ENCODE assay signal across 8 mouse cellular contexts in the genomic region with DNA sequence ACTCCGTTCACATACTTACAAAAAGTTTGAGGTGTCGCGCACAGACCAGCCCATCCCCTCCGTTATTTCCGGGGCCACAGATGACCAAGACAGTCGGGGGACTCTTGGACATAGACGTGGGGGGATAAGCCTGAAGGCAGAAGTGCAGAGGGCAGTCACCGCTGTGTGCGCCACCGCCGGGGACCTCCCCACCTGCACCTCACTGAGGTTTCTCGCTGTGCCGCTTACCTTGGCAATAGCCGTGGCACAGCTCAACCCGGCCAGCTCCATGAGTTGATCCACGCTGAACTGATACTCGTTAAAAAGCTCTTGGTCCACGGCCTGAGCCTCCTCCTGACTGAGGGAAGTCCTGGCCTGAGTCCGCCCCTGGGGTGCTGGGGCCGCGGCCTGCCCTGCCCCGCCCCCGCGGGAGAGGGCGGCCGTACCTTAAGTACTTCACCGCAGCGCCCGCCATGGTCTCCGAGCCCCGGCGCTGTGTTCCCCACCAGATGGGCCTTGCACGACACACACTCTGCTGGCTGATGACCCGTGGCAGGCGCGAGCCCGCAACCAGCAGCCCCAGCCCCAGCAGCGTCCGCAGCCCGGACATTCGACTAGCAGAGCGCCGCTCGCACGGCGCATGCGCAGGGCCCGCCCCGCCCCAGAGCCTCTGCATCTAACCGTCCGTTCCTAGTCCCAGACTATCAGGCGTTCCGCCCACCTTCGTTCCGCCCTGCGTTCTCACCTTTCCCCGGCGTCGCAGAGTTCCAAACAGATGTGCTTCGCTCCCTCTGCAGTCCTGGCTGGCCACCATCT. TPM values are rescaled to one million over a fixed set of nuclear protein-coding genes. Genes with fewer than 3 reads are reported as not detected.
DNase-seq lines count a peak whose midpoint lies in the region; ATAC-seq and TF ChIP-seq lines count a peak whose summit lies in the region.

A gene (minus strand): TSS at position 594 of the 795 bp plus-strand sequence.

- H3K4me1 ChIP-seq in embryonic facial prominence, embryonic 13.5 days, result peaks cover 11% of the 10 kb centered on the region
- peaks cover 4% of the 10 kb centered on the region; the same call in 1 of the 2 replicates for H3K4me1 ChIP-seq in kidney, adult 2 months (ENCODE audit: control insufficient read depth, insufficient read depth, low read length)
- peaks cover 13% of the 10 kb centered on the region for H3K4me1 ChIP-seq in limb, embryonic 12.5 days (replicated peaks)
- H3K4me1 ChIP-seq in midbrain, embryonic 15.5 days, result peaks cover 21% of the 10 kb centered on the region
- peaks cover 3% of the 10 kb centered on the region; the same call in 1 of the 2 replicates for H3K4me1 ChIP-seq in spleen, adult 2 months (ENCODE audit: control insufficient read depth, insufficient read depth, insufficient read length)

- under 1% methylated on average over 60 of the region's 60 CpGs for WGBS in embryonic facial prominence, embryonic 13.5 days
- under 1% methylated on average over 60 of the region's 60 CpGs for WGBS in kidney, adult 2 months
- WGBS in limb, embryonic 12.5 days, result 2% methylated on average over 60 of the region's 60 CpGs
- WGBS in midbrain, embryonic 15.5 days, result under 1% methylated on average over 60 of the region's 60 CpGs
- 1% methylated on average over 58 of the region's 60 CpGs for WGBS in spleen, adult 2 months

- TF ChIP-seq CTCF in kidney, adult 2 months (conservative IDR thresholded peaks at IDR 0.05; ENCODE audit: insufficient read depth, insufficient read length, low read depth, low read length), result no peak
- no peak for TF ChIP-seq CTCF in spleen, adult 2 months (IDR thresholded peaks at IDR 0.05; ENCODE audit: extremely low read depth, insufficient read depth, insufficient read length, insufficient replicate concordance)

- peak; percentile 96 for DNase-seq in 3134 (ENCODE audit: extremely low read depth, insufficient read length, low spot score)
- DNase-seq in adrenal gland, postnatal 36 days, result peak; percentile 91 to 94
- DNase-seq in heart, adult 18-20 months, result peak; percentile 88
- DNase-seq in kidney, adult 2 months, result peak; percentile 91
- peak; percentile 66 to 80 for DNase-seq in spleen, adult 2 months (ENCODE audit: low read depth in 1 of 2, low spot score in 2 of 2)

- peaks cover 39% of the 10 kb centered on the region for H3K36me3 ChIP-seq in embryonic facial prominence, embryonic 13.5 days
- no peaks in the 10 kb centered on the region for H3K36me3 ChIP-seq in kidney, adult 2 months (ENCODE audit: control insufficient read depth, insufficient read depth, low read length)
- H3K36me3 ChIP-seq in limb, embryonic 12.5 days, result peaks cover 40% of the 10 kb centered on the region
- peaks cover 19% of the 10 kb centered on the region; the same call in 1 of the 2 replicates for H3K36me3 ChIP-seq in midbrain, embryonic 15.5 days (replicated peaks)
- peaks cover 4% of the 10 kb centered on the region for H3K36me3 ChIP-seq in spleen, adult 2 months (ENCODE audit: control insufficient read depth, insufficient read depth, low read length)

- H3K9me3 ChIP-seq in embryonic facial prominence, embryonic 13.5 days, result no peaks in the 10 kb centered on the region
- H3K9me3 ChIP-seq in limb, embryonic 12.5 days, result no peaks in the 10 kb centered on the region
- no peaks in the 10 kb centered on the region for H3K9me3 ChIP-seq in midbrain, embryonic 15.5 days

- ATAC-seq in embryonic facial prominence, embryonic 13.5 days (ENCODE audit: insufficient number of reproducible peaks, insufficient read depth, low FRiP score, low TSS enrichment, low read depth), result peak; percentile 87
- ATAC-seq in limb, embryonic 12.5 days (ENCODE audit: insufficient number of reproducible peaks, insufficient read depth, low FRiP score, low TSS enrichment, low read depth), result peak; percentile 93
- ATAC-seq in midbrain, embryonic 15.5 days (replicated peaks), result peak; percentile 96

- peak within 1 kb of the TSS; percentile 91 for H3K9ac ChIP-seq in embryonic facial prominence, embryonic 13.5 days
- H3K9ac ChIP-seq in limb, embryonic 12.5 days (replicated peaks), result peak within 1 kb of the TSS; percentile 91
- peak within 1 kb of the TSS; percentile 93 for H3K9ac ChIP-seq in midbrain, embryonic 15.5 days

- H3K27ac ChIP-seq in embryonic facial prominence, embryonic 13.5 days, result peak within 1 kb of the TSS; percentile 72; the same call in 1 of the 2 replicates
- peak within 1 kb of the TSS; percentile 49; the same call in 1 of the 2 replicates for H3K27ac ChIP-seq in kidney, adult 2 months (ENCODE audit: insufficient read depth, low read depth, low read length)
- peak within 1 kb of the TSS; percentile 84 for H3K27ac ChIP-seq in limb, embryonic 12.5 days
- H3K27ac ChIP-seq in midbrain, embryonic 15.5 days, result peak within 1 kb of the TSS; percentile 75
- peak within 1 kb of the TSS; percentile 55; the same call in 1 of the 2 replicates for H3K27ac ChIP-seq in spleen, adult 2 months (ENCODE audit: insufficient read depth, low read length)

- no peaks in the 10 kb centered on the region for H3K27me3 ChIP-seq in embryonic facial prominence, embryonic 13.5 days
- H3K27me3 ChIP-seq in kidney, adult 2 months (replicated peaks; ENCODE audit: control insufficient read depth, insufficient read depth, low read length), result no peaks in the 10 kb centered on the region
- H3K27me3 ChIP-seq in limb, embryonic 12.5 days, result no peaks in the 10 kb centered on the region
- H3K27me3 ChIP-seq in midbrain, embryonic 15.5 days (replicated peaks), result no peaks in the 10 kb centered on the region
- no peaks in the 10 kb centered on the region for H3K27me3 ChIP-seq in spleen, adult 2 months (ENCODE audit: control insufficient read depth, insufficient read depth, low read length)

- peak within 1 kb of the TSS; percentile 90 for H3K4me3 ChIP-seq in embryonic facial prominence, embryonic 13.5 days
- H3K4me3 ChIP-seq in kidney, adult 2 months (ENCODE audit: insufficient read depth, low read depth, low read length), result peak within 1 kb of the TSS; percentile 87
- peak within 1 kb of the TSS; percentile 91 for H3K4me3 ChIP-seq in limb, embryonic 12.5 days (replicated peaks)
- H3K4me3 ChIP-seq in midbrain, embryonic 15.5 days, result peak within 1 kb of the TSS; percentile 96
- peak within 1 kb of the TSS; percentile 96 for H3K4me3 ChIP-seq in spleen, adult 2 months (ENCODE audit: extremely low read depth, insufficient read depth, insufficient read length)

- TF ChIP-seq POLR2A in kidney, adult 2 months (IDR thresholded peaks at IDR 0.05; ENCODE audit: low read depth, low read length), result peak; percentile 89
- peak; percentile 67 for TF ChIP-seq POLR2A in spleen, adult 2 months (IDR thresholded peaks at IDR 0.05; ENCODE audit: low read depth, low read length)

- peak within 1 kb of the TSS; percentile 89 for H3K4me2 ChIP-seq in embryonic facial prominence, embryonic 13.5 days
- H3K4me2 ChIP-seq in limb, embryonic 12.5 days, result peak within 1 kb of the TSS; percentile 87
- H3K4me2 ChIP-seq in midbrain, embryonic 15.5 days, result peak within 1 kb of the TSS; percentile 81

RNA-seq across cellular contexts. Expression of the gene that starts here (rescaled TPM):
- 100 to 1,000 TPM; 127 to 140 TPM for total RNA-seq in adrenal gland, postnatal 36 days (2021)
- 208 and 210 TPM in 2 replicates for polyA plus RNA-seq in embryonic facial prominence, embryonic 13.5 days (2015; fragmentation: Nextera tagmentation; extraction: Ambion mirVana)
- 10 to 100 TPM; 90.7 to 95.9 TPM for total RNA-seq in heart, adult 18-20 months (2021)
- 141 and 165 TPM in 2 replicates for polyA plus RNA-seq in kidney, adult 2 months (2012; rRNA removed)
- 179 and 185 TPM in 2 replicates for polyA plus RNA-seq in limb, embryonic 12.5 days (2016; fragmentation: Nextera tagmentation; extraction: Ambion mirVana)
- polyA plus RNA-seq in midbrain, embryonic 15.5 days (2015; fragmentation: Nextera tagmentation; extraction: Ambion mirVana), result 158 and 159 TPM in 2 replicates
- polyA plus RNA-seq in spleen, adult 2 months (2012; rRNA removed), result 30.0 and 32.1 TPM in 2 replicates

Comparison
In these comparisons a context has a peak if more than half of its experiments do, and no peak if none do; other contexts are left out.
1. Peak in every context shown above with its lines: DNase-seq, ATAC-seq, H3K4me3 ChIP-seq and H3K27ac ChIP-seq.